Mouse (Mus musculus) lung, embryonic 14.5 days (tissue): ENCODE data around the gene Rgmb. TPM values are rescaled to one million over a fixed set of nuclear protein-coding genes. Genes with fewer than 3 reads are reported as not detected.

Experiments used
- ATAC-seq: fragments of 200-750 bp; cut with Nextera tagmentation; 2 replicates; pipeline ENCODE4 v1.8.0; 2017; ENCODE audit warnings: mild to moderate bottlenecking, moderate TSS enrichment, moderate library complexity; ENCODE audit not compliant: insufficient read depth
- DNase-seq: peaks from one replicate; pipeline ENCODE4 v3.0.0-alpha.2; 2015
- H3K27ac ChIP-seq: fragments of 300-500 bp; sonication (generic); 2 replicates; pipeline ENCODE4 v1.5.1; 2014; ENCODE audit warnings: low read depth, mild to moderate bottlenecking, moderate library complexity
- H3K27me3 ChIP-seq: fragments of 300-500 bp; sonication (generic); 2 replicates; pipeline ENCODE4 v1.6.1; 2014; ENCODE audit warnings: low read length, control low read depth; ENCODE audit not compliant: insufficient read depth
- H3K36me3 ChIP-seq: fragments of 300-500 bp; sonication (generic); 2 replicates; pipeline ENCODE4 v1.6.1; 2014; ENCODE audit warnings: control low read depth; ENCODE audit not compliant: insufficient read depth
- H3K4me1 ChIP-seq: fragments of 300-500 bp; sonication (generic); 2 replicates; pipeline ENCODE4 v1.6.1; 2014; ENCODE audit warnings: antibody characterized with exemption, control low read depth; ENCODE audit not compliant: insufficient read depth
- H3K4me2 ChIP-seq: fragments of 300-500 bp; sonication (generic); 2 replicates; pipeline ENCODE4 v1.6.1; 2014; ENCODE audit warnings: mild to moderate bottlenecking
- H3K4me3 ChIP-seq: fragments of 300-500 bp; sonication (generic); 2 replicates; pipeline ENCODE4 v1.5.1; 2014; ENCODE audit warnings: low read depth, low read length
- H3K9ac ChIP-seq: fragments of 300-500 bp; sonication (generic); 2 replicates; pipeline ENCODE4 v1.6.1; 2014
- H3K9me3 ChIP-seq: fragments of 300-500 bp; sonication (generic); 2 replicates; pipeline ENCODE4 v1.6.1; 2016; ENCODE audit warnings: low read depth, low read length, control low read depth
- CTCF ChIP-seq: IDR thresholded peaks from 2 replicates; pipeline ENCODE4 v1.5.1; 2016; ENCODE audit warnings: antibody characterized with exemption, low read depth
- WGBS: fragments of 180-500 bp; shearing (Covaris S2); extraction: QIAGEN DNeasy Blood & Tissue Kit; methylation state at CpG from one replicate; pipeline ENCODE4 v1.1.7; 2014; 5-methylcytosine and 5-hydroxymethylcytosine counted together
- polyA plus RNA-seq: library from polyadenylated mRNA; unstranded; fragments of >200 nt; fragmentation: Nextera tagmentation; extraction: Ambion mirVana; gene quantifications from 2 replicates; pipeline ENCODE4 v1.2.1, GENCODE M21; 2014

Gene Rgmb
- 17.6 and 18.9 TPM in 2 replicates for polyA plus RNA-seq

GRCm38 (mm10) chr17:15830766-15831644 is at the start of gene Rgmb:
Rgmb (minus strand) TSS chr17:15831039.
- ATAC-seq, result peak; percentile 36; the same call in 1 of the 2 replicates

GRCm38 (mm10) chr17:15874765-15875164 is 43.9 kb upstream of the Rgmb start:
- DNase-seq, result no peak
- H3K9ac ChIP-seq, result no peak overlapping the region
- no peaks in the 10 kb centered on the region for H3K9me3 ChIP-seq
- no peak overlapping the region for H3K4me2 ChIP-seq
- no peak for ATAC-seq
- no peak for TF ChIP-seq CTCF
- H3K27ac ChIP-seq, result no peak overlapping the region
- 66% methylated on average over 6 of the region's 6 CpGs for WGBS
- H3K4me3 ChIP-seq, result no peak overlapping the region
- H3K27me3 ChIP-seq, result no peaks in the 10 kb centered on the region
- H3K36me3 ChIP-seq, result no peaks in the 10 kb centered on the region
- no peaks in the 10 kb centered on the region for H3K4me1 ChIP-seq

More at GRCm38 (mm10) chr17:15830766-15831644, at the start of gene Rgmb:
- H3K9me3 ChIP-seq, result no peaks in the 10 kb centered on the region
- H3K9ac ChIP-seq, result peak within 1 kb of the TSS; percentile 66
- H3K36me3 ChIP-seq, result no peaks in the 10 kb centered on the region
- peak; percentile 56 for DNase-seq
- peak within 1 kb of the TSS; percentile 69; the same call in 1 of the 2 replicates for H3K27ac ChIP-seq
- no peaks in the 10 kb centered on the region for H3K27me3 ChIP-seq
- peak; percentile 34; the same call in 1 of the 2 replicates for TF ChIP-seq CTCF
- H3K4me1 ChIP-seq, result no peaks in the 10 kb centered on the region; the same call in 1 of the 2 replicates
- H3K4me3 ChIP-seq, result peak within 1 kb of the TSS; percentile 60
- peak within 1 kb of the TSS; percentile 95 for H3K4me2 ChIP-seq
- WGBS, result under 1% methylated on average over 55 of the region's 55 CpGs

- peak; percentile 14 for DNase-seq
- no peak for TF ChIP-seq CTCF
- ATAC-seq, result no peak
These were observed 41.3 kb upstream of the Rgmb start for GRCm38 (mm10) chr17:15872093-15872492.

GRCm38 (mm10) chr17:15865249-15865648 is 34.4 kb upstream of the Rgmb start:
- H3K9ac ChIP-seq, result no peak overlapping the region
- ATAC-seq (no peak), DNase-seq (no peak)
- H3K9me3 ChIP-seq, result no peaks in the 10 kb centered on the region
- H3K27ac ChIP-seq, result no peak overlapping the region
- H3K36me3 ChIP-seq, result no peaks in the 10 kb centered on the region
- H3K4me3 ChIP-seq, result no peak overlapping the region
- no peak for TF ChIP-seq CTCF
- H3K4me2 ChIP-seq, result no peak overlapping the region
- 92% methylated on average over 1 of the region's 1 CpGs for WGBS
- no peaks in the 10 kb centered on the region for H3K27me3 ChIP-seq
- no peaks in the 10 kb centered on the region for H3K4me1 ChIP-seq

More at GRCm38 (mm10) chr17:15872093-15872492, 41.3 kb upstream of the Rgmb start:
- H3K9me3 ChIP-seq, result no peaks in the 10 kb centered on the region
- no peaks in the 10 kb centered on the region for H3K36me3 ChIP-seq
- H3K9ac ChIP-seq, result no peak overlapping the region
- no peaks in the 10 kb centered on the region for H3K4me1 ChIP-seq
- no peak overlapping the region for H3K4me2 ChIP-seq
- H3K27me3 ChIP-seq, result no peaks in the 10 kb centered on the region
- no peak overlapping the region for H3K27ac ChIP-seq
- no peak overlapping the region for H3K4me3 ChIP-seq

- H3K4me1 ChIP-seq, result no peaks in the 10 kb centered on the region
- no peak overlapping the region for H3K4me2 ChIP-seq
- no peaks in the 10 kb centered on the region for H3K27me3 ChIP-seq
- no peak overlapping the region for H3K27ac ChIP-seq
- H3K4me3 ChIP-seq, result no peak overlapping the region
- no peak for TF ChIP-seq CTCF
- ATAC-seq (no peak), DNase-seq (no peak)
- no peaks in the 10 kb centered on the region for H3K36me3 ChIP-seq
- H3K9me3 ChIP-seq, result no peaks in the 10 kb centered on the region
- no peak overlapping the region for H3K9ac ChIP-seq
- 57% methylated on average over 4 of the region's 4 CpGs for WGBS
These were observed 31.5 kb upstream of the Rgmb start for GRCm38 (mm10) chr17:15862355-15862754.

- Histone ChIP-seq H3K9me3 (no peaks in the 10 kb centered on the region), H3K4me1 (no peaks in the 10 kb centered on the region), H3K27me3 (no peaks in the 10 kb centered on the region), H3K4me2 (no peak overlapping the region), H3K9ac (no peak overlapping the region), H3K36me3 (no peaks in the 10 kb centered on the region), H3K4me3 (no peak overlapping the region), H3K27ac (no peak overlapping the region)
- ATAC-seq (no peak), DNase-seq (no peak)
- 60% methylated on average over 2 of the region's 2 CpGs for WGBS
- no peak for TF ChIP-seq CTCF
These were observed 22.3 kb upstream of the Rgmb start for GRCm38 (mm10) chr17:15853121-15853520.

- 57% methylated on average over 3 of the region's 3 CpGs for WGBS
- Histone ChIP-seq H3K36me3 (no peaks in the 10 kb centered on the region), H3K27ac (no peak overlapping the region), H3K9ac (no peak overlapping the region), H3K4me3 (no peak overlapping the region), H3K4me2 (no peak overlapping the region), H3K27me3 (no peaks in the 10 kb centered on the region), H3K9me3 (no peaks in the 10 kb centered on the region), H3K4me1 (no peaks in the 10 kb centered on the region)
- ATAC-seq (no peak), DNase-seq (no peak)
- TF ChIP-seq CTCF, result no peak
These were observed 19.7 kb upstream of the Rgmb start for GRCm38 (mm10) chr17:15850544-15850943.
